ENCODE assay signal across 16 mouse cellular contexts in the genomic region with DNA sequence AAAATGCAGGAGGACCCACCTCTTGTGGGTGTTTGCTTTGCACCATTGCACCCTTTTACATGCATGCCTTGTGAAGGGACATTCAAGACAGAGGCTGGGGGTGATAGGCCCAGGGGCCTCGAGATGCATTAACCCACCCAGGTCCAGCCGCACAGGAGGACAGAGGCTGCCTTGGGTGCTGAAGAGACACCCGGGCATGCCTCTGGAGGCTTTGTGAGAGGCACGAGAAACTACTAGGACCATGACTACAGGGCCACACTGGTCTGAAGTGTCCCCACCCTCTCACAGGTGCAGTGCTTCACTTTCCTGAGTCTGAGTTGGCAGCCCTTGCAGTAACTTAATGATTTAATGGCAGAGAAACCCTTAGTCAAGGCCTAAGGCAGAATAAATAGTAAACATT.
"Had no signal": no experiment of that assay in that cellular context is flagged by ENCODE, and none has a peak within 500 bp of the region (broad histone marks: within the 10 kb centered on the region; RNA-seq: fewer than 3 reads in every experiment).

No protein-coding gene starts in this region.

- H3K36me3 ChIP-seq: lung, embryonic 15.5 days; midbrain, embryonic 13.5 days; midbrain, embryonic 15.5 days; neural tube, embryonic 12.5 days; stomach, embryonic 15.5 days had no signal

- H3K27ac ChIP-seq: lung, embryonic 15.5 days; macrophage; midbrain, embryonic 13.5 days; midbrain, embryonic 15.5 days; neural tube, embryonic 12.5 days; stomach, embryonic 15.5 days had no signal

- H3K9ac ChIP-seq: lung, embryonic 15.5 days; midbrain, embryonic 13.5 days; midbrain, embryonic 15.5 days; neural tube, embryonic 12.5 days; stomach, embryonic 15.5 days had no signal

- H3K27me3 ChIP-seq: lung, embryonic 15.5 days; midbrain, embryonic 13.5 days; midbrain, embryonic 15.5 days; neural tube, embryonic 12.5 days; stomach, embryonic 15.5 days had no signal

- H3K4me2 ChIP-seq: lung, embryonic 15.5 days; midbrain, embryonic 11.5 days; midbrain, embryonic 13.5 days; midbrain, embryonic 15.5 days; neural tube, embryonic 12.5 days; stomach, embryonic 15.5 days had no signal

- H3K9me3 ChIP-seq: lung, embryonic 15.5 days; megakaryocyte, embryonic 14.5 days; midbrain, embryonic 13.5 days; midbrain, embryonic 15.5 days; neural tube, embryonic 12.5 days; stomach, embryonic 15.5 days had no signal

- ATAC-seq: lung, postnatal 0 days; midbrain, embryonic 13.5 days; midbrain, embryonic 15.5 days had no signal

- H3K4me3 ChIP-seq: lung, embryonic 15.5 days; megakaryocyte, embryonic 14.5 days; midbrain, embryonic 13.5 days; midbrain, embryonic 15.5 days; neural tube, embryonic 12.5 days; stomach, embryonic 15.5 days had no signal

- DNase-seq: lung, adult 2 months; lung, postnatal 14 days; lung, postnatal 36 days; right cerebral cortex, postnatal 14 days; thymus, adult 18-20 months; thymus, postnatal 14 days; thymus, postnatal 36 days had no signal
